Mouse (Mus musculus): ENCODE results near the gene Map2k3. TPM values are rescaled to one million over a fixed set of nuclear protein-coding genes. Genes with fewer than 3 reads are reported as not detected.

Map2k3 gene
- polyA plus RNA-seq, 1 experiment from 2014 or later: 66.4 TPM

GRCm38 (mm10) chr11:60940501-60940900 is 8.7 kb downstream of the Map2k3 start:
- Histone ChIP-seq H3K27me3 (ENCODE audit: control insufficient read depth, insufficient read depth, low read length) (no peaks in the 10 kb centered on the region), H3K4me2 (ENCODE audit: low read depth, severe bottlenecking) (no peak overlapping the region), H3K4me1 (ENCODE audit: control insufficient read depth, insufficient read depth, low read length) (peaks cover 3% of the 10 kb centered on the region; the same call in 1 of the 2 replicates), H3K27ac (replicated peaks; ENCODE audit: low read depth, low read length) (no peak overlapping the region), H3K9me3 (ENCODE audit: control insufficient read depth, low read length) (no peaks in the 10 kb centered on the region), H3K4me3 (ENCODE audit: low read depth, low read length) (no peak overlapping the region), H3K36me3 (ENCODE audit: control insufficient read depth, insufficient read depth, low read length) (peaks cover 10% of the 10 kb centered on the region), H3K9ac (ENCODE audit: low read length) (no peak overlapping the region)
- ATAC-seq (ENCODE audit: insufficient number of reproducible peaks, low FRiP score, low TSS enrichment, low read depth): no peak
- no peak for DNase-seq (ENCODE audit: low spot score)
- WGBS: 84% methylated on average over 5 of the region's 5 CpGs

DNA sequence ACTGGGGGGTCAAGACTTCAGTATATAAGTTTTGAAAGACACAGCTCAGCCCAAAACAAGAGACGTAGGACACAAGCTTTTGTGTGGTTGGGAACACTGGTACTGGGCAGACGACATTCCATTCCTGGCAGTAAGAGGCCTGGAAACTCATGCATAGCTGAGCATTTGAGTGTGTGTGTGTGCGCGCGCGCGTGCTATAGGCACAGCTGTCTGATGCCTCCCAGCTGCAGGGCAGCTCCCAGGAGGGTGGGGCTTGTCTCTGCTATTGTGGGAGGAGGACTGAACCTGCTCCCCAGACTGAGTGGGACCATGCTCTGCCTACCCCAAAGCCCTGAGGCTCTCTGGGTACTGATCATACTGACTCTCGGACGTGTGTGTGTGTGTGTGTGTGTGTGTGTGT is 9.5 kb downstream of the Map2k3 start:
- Histone ChIP-seq H3K4me2 (ENCODE audit: low read depth, severe bottlenecking) (no peak overlapping the region), H3K4me1 (ENCODE audit: control insufficient read depth, insufficient read depth, low read length) (peaks cover 3% of the 10 kb centered on the region; the same call in 1 of the 2 replicates), H3K27me3 (ENCODE audit: control insufficient read depth, insufficient read depth, low read length) (no peaks in the 10 kb centered on the region), H3K9ac (ENCODE audit: low read length) (no peak overlapping the region), H3K9me3 (ENCODE audit: control insufficient read depth, low read length) (no peaks in the 10 kb centered on the region), H3K36me3 (ENCODE audit: control insufficient read depth, insufficient read depth, low read length) (peaks cover 16% of the 10 kb centered on the region), H3K4me3 (ENCODE audit: low read depth, low read length) (no peak overlapping the region), H3K27ac (replicated peaks; ENCODE audit: low read depth, low read length) (no peak overlapping the region)
- ATAC-seq (ENCODE audit: insufficient number of reproducible peaks, low FRiP score, low TSS enrichment, low read depth) (peak; percentile 47; the same call in 1 of the 2 replicates), DNase-seq (ENCODE audit: low spot score) (peak; percentile 41)
- 74% methylated on average over 9 of the region's 9 CpGs for WGBS

DNA sequence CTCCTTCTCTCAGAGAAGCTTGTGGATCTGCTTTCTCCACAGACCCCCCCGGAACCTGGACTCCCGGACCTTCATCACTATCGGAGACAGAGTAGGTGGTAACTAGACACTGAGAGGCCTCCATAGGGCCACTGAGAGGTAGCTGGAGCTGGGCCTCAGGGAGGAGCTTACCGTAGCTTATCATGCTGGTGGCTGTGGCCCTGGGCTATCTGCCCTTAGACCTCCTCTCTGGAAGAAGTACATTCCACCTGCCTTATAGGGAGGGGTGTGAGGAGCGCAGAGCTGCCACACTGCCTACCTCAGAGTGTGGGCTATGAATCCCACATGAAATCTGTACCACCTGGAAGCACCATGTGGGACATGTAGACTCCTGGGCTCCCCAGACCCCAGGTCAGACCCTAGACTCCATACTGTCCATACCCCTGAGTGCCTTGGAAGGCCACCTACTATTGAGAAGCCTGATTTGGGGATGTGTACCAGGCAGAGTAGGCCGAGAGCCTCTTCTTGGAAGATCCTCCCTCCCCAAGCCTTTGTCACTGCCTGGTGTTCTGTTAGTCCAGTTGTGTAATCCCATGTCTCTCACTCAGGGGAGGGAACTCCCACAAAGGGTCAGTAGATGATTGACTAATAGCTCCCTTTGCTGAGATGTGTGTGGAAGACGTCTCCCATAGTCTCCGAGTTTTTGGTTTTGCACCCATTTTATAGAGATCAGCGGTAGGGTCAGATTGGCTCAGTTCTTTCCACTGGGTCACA is 10.6 kb downstream of the Map2k3 start:
- DNase-seq (ENCODE audit: low spot score) (no peak), ATAC-seq (ENCODE audit: insufficient number of reproducible peaks, low FRiP score, low TSS enrichment, low read depth) (no peak)
- Histone ChIP-seq H3K9ac (ENCODE audit: low read length) (no peak overlapping the region), H3K4me2 (ENCODE audit: low read depth, severe bottlenecking) (no peak overlapping the region), H3K9me3 (ENCODE audit: control insufficient read depth, low read length) (no peaks in the 10 kb centered on the region), H3K27me3 (ENCODE audit: control insufficient read depth, insufficient read depth, low read length) (no peaks in the 10 kb centered on the region), H3K4me3 (ENCODE audit: low read depth, low read length) (no peak overlapping the region), H3K27ac (replicated peaks; ENCODE audit: low read depth, low read length) (no peak overlapping the region), H3K4me1 (ENCODE audit: control insufficient read depth, insufficient read depth, low read length) (peaks cover 3% of the 10 kb centered on the region; the same call in 1 of the 2 replicates), H3K36me3 (ENCODE audit: control insufficient read depth, insufficient read depth, low read length) (peaks cover 17% of the 10 kb centered on the region)
- WGBS: 93% methylated on average over 9 of the region's 9 CpGs

DNA sequence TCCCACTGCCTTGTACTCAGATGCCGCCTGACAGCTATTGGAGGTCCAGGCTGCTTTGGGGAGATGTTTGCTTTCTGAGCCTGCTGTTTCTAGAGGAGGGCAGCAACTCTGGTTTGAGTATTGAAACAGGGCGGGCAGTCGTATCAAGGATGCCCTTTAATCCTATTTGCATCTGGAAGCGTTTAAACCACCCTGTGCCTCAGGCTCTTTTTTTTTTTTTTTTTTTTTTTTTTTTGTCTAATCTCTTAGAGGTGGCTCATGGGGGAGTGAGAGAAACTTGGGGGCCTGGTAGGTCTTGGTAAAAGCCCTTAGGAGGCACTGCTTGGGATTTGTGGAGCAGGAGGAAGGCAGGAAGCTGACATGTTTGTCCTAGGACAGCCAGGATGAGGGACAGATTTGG is 13.2 kb downstream of the Map2k3 start:
- Histone ChIP-seq H3K36me3 (ENCODE audit: control insufficient read depth, insufficient read depth, low read length) (peaks cover 23% of the 10 kb centered on the region), H3K27ac (replicated peaks; ENCODE audit: low read depth, low read length) (no peak overlapping the region), H3K4me1 (ENCODE audit: control insufficient read depth, insufficient read depth, low read length) (peaks cover 3% of the 10 kb centered on the region; the same call in 1 of the 2 replicates), H3K9me3 (ENCODE audit: control insufficient read depth, low read length) (no peaks in the 10 kb centered on the region), H3K4me2 (ENCODE audit: low read depth, severe bottlenecking) (no peak overlapping the region), H3K9ac (ENCODE audit: low read length) (no peak overlapping the region), H3K27me3 (ENCODE audit: control insufficient read depth, insufficient read depth, low read length) (no peaks in the 10 kb centered on the region), H3K4me3 (ENCODE audit: low read depth, low read length) (no peak overlapping the region)
- WGBS: 45% methylated on average over 4 of the region's 4 CpGs
- DNase-seq (ENCODE audit: low spot score) (no peak), ATAC-seq (ENCODE audit: insufficient number of reproducible peaks, low FRiP score, low TSS enrichment, low read depth) (no peak)

DNA sequence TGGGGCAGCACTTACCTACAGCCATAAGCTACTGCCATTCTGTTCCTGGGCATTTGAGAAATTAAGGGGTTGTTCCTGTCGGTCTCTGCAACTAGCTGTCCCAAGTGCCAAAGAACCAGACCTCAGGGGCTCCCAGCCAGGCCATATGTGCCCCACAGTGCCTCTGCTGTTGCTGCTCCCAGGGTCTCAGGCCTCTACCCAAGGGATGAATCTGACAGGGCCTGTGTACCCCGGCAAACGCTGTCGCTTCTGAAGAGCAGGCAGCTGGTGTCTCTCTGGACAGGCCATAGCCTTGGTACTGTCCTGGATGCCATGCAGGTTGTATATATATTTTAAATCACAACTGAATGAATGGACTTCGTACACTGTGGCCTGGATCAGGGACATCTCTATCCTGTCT is 20.1 kb downstream of the Map2k3 start:
- H3K27ac ChIP-seq (replicated peaks; ENCODE audit: low read depth, low read length): no peak overlapping the region
- H3K4me3 ChIP-seq (ENCODE audit: low read depth, low read length): no peak overlapping the region
- no peak overlapping the region for H3K4me2 ChIP-seq (ENCODE audit: low read depth, severe bottlenecking)
- ATAC-seq (ENCODE audit: insufficient number of reproducible peaks, low FRiP score, low TSS enrichment, low read depth): no peak
- no peak overlapping the region for H3K9ac ChIP-seq (ENCODE audit: low read length)
- 91% methylated on average over 5 of the region's 5 CpGs for WGBS
- no peaks in the 10 kb centered on the region for H3K27me3 ChIP-seq (ENCODE audit: control insufficient read depth, insufficient read depth, low read length)
- H3K9me3 ChIP-seq (ENCODE audit: control insufficient read depth, low read length): no peaks in the 10 kb centered on the region
- peaks cover 13% of the 10 kb centered on the region for H3K36me3 ChIP-seq (ENCODE audit: control insufficient read depth, insufficient read depth, low read length)
- no peaks in the 10 kb centered on the region for H3K4me1 ChIP-seq (ENCODE audit: control insufficient read depth, insufficient read depth, low read length)
- no peak for DNase-seq (ENCODE audit: low spot score)

GRCm38 (mm10) chr11:60952362-60952761 is 20.5 kb downstream of the Map2k3 start:
- no peak overlapping the region for H3K4me3 ChIP-seq (ENCODE audit: low read depth, low read length)

GRCm38 (mm10) chr11:60952986-60953385 is 21.2 kb downstream of the Map2k3 start:
- Histone ChIP-seq H3K4me3 (ENCODE audit: low read depth, low read length) (no peak overlapping the region), H3K27ac (replicated peaks; ENCODE audit: low read depth, low read length) (no peak overlapping the region), H3K27me3 (ENCODE audit: control insufficient read depth, insufficient read depth, low read length) (no peaks in the 10 kb centered on the region), H3K4me1 (ENCODE audit: control insufficient read depth, insufficient read depth, low read length) (no peaks in the 10 kb centered on the region), H3K36me3 (ENCODE audit: control insufficient read depth, insufficient read depth, low read length) (peaks cover 9% of the 10 kb centered on the region), H3K4me2 (ENCODE audit: low read depth, severe bottlenecking) (no peak overlapping the region; the same call in 1 of the 2 replicates), H3K9ac (ENCODE audit: low read length) (no peak overlapping the region), H3K9me3 (ENCODE audit: control insufficient read depth, low read length) (no peaks in the 10 kb centered on the region)
- WGBS: 93% methylated on average over 6 of the region's 6 CpGs
- DNase-seq (ENCODE audit: low spot score) (no peak), ATAC-seq (ENCODE audit: insufficient number of reproducible peaks, low FRiP score, low TSS enrichment, low read depth) (no peak)

More at GRCm38 (mm10) chr11:60952362-60952761, 20.5 kb downstream of the Map2k3 start:
- Histone ChIP-seq H3K27ac (replicated peaks; ENCODE audit: low read depth, low read length) (no peak overlapping the region), H3K27me3 (ENCODE audit: control insufficient read depth, insufficient read depth, low read length) (no peaks in the 10 kb centered on the region), H3K9ac (ENCODE audit: low read length) (no peak overlapping the region), H3K4me1 (ENCODE audit: control insufficient read depth, insufficient read depth, low read length) (no peaks in the 10 kb centered on the region), H3K9me3 (ENCODE audit: control insufficient read depth, low read length) (no peaks in the 10 kb centered on the region), H3K36me3 (ENCODE audit: control insufficient read depth, insufficient read depth, low read length) (peaks cover 13% of the 10 kb centered on the region), H3K4me2 (ENCODE audit: low read depth, severe bottlenecking) (no peak overlapping the region)
- no peak for DNase-seq (ENCODE audit: low spot score)
- no peak for ATAC-seq (ENCODE audit: insufficient number of reproducible peaks, low FRiP score, low TSS enrichment, low read depth)
- WGBS: 87% methylated on average over 3 of the region's 3 CpGs

- peak; percentile 93 for ATAC-seq (ENCODE audit: insufficient number of reproducible peaks, low FRiP score, low TSS enrichment, low read depth)
Measured at GRCm38 (mm10) chr11:60953803-60954202, 22.0 kb downstream of the Map2k3 start.

More at GRCm38 (mm10) chr11:60953803-60954202, 22.0 kb downstream of the Map2k3 start:
- 9% methylated on average over 15 of the region's 15 CpGs for WGBS
- no peak overlapping the region for H3K4me2 ChIP-seq (ENCODE audit: low read depth, severe bottlenecking)
- no peaks in the 10 kb centered on the region for H3K27me3 ChIP-seq (ENCODE audit: control insufficient read depth, insufficient read depth, low read length)
- no peaks in the 10 kb centered on the region for H3K4me1 ChIP-seq (ENCODE audit: control insufficient read depth, insufficient read depth, low read length)
- no peaks in the 10 kb centered on the region for H3K9me3 ChIP-seq (ENCODE audit: control insufficient read depth, low read length)
- peaks cover 9% of the 10 kb centered on the region for H3K36me3 ChIP-seq (ENCODE audit: control insufficient read depth, insufficient read depth, low read length)
- no peak overlapping the region for H3K27ac ChIP-seq (replicated peaks; ENCODE audit: low read depth, low read length)
- peak; percentile 93 for DNase-seq (ENCODE audit: low spot score)
- H3K9ac ChIP-seq (ENCODE audit: low read length): no peak overlapping the region
- no peak overlapping the region for H3K4me3 ChIP-seq (ENCODE audit: low read depth, low read length)
